Mouse (Mus musculus): ENCODE data around the gene Icam4. TPM values are rescaled to one million over a fixed set of nuclear protein-coding genes. Genes with fewer than 3 reads are reported as not detected.

Icam4 gene
- polyA plus RNA-seq, 1 experiment from 2014 or later: 6.2 TPM

MicroRNA genes within 50 kb of the gene (microRNA counts, 519-probe panel; counts per million panel counts)
- microRNA mmu-miR-1900: 31.2 counts per million

Small RNA genes lying within 50 kb of the gene (microRNA-seq; reads per million reads assigned to microRNA genes)
- gene Mir1900 (ENCODE audit: insufficient number of aligned reads) (not detected), gene Mir7082 (ENCODE audit: insufficient number of aligned reads) (3.4 reads per million)

Other genes with a start within 250 kb of the Icam4 start
- 0.52 and 0.59 TPM in 2 replicates for gene Col5a3, start 214.3 kb upstream of the Icam4 start, polyA plus RNA-seq (2014; fragmentation: Nextera tagmentation; extraction: Ambion mirVana)
- gene Rdh8, start 210.9 kb upstream of the Icam4 start, polyA plus RNA-seq (2014; fragmentation: Nextera tagmentation; extraction: Ambion mirVana): not detected in 2 replicates
- gene A230050P20Rik, start 160.7 kb upstream of the Icam4 start, polyA plus RNA-seq (2014; fragmentation: Nextera tagmentation; extraction: Ambion mirVana): 1.3 and 1.6 TPM in 2 replicates
- 4.3 and 5.3 TPM in 2 replicates for gene Angptl6, start 149.6 kb upstream of the Icam4 start, polyA plus RNA-seq (2014; fragmentation: Nextera tagmentation; extraction: Ambion mirVana)
- 71.2 and 75.1 TPM in 2 replicates for gene Ppan, start 141.2 kb upstream of the Icam4 start, polyA plus RNA-seq (2014; fragmentation: Nextera tagmentation; extraction: Ambion mirVana)
- gene Eif3g, start 130.8 kb upstream of the Icam4 start, polyA plus RNA-seq (2014; fragmentation: Nextera tagmentation; extraction: Ambion mirVana): 334 and 367 TPM in 2 replicates
- 93.4 and 94.8 TPM in 2 replicates for gene Dnmt1, start 69.5 kb upstream of the Icam4 start, polyA plus RNA-seq (2014; fragmentation: Nextera tagmentation; extraction: Ambion mirVana)
- gene S1pr2, start 52.6 kb upstream of the Icam4 start, polyA plus RNA-seq (2014; fragmentation: Nextera tagmentation; extraction: Ambion mirVana): 22.1 TPM in 2 replicates
- 119 and 130 TPM in 2 replicates for gene Mrpl4, start 26.6 kb upstream of the Icam4 start, polyA plus RNA-seq (2014; fragmentation: Nextera tagmentation; extraction: Ambion mirVana)
- 4.2 and 4.8 TPM in 2 replicates for gene Icam1, start 13.4 kb upstream of the Icam4 start, polyA plus RNA-seq (2014; fragmentation: Nextera tagmentation; extraction: Ambion mirVana)
- gene Icam5, start 2.7 kb downstream of the Icam4 start, polyA plus RNA-seq (2014; fragmentation: Nextera tagmentation; extraction: Ambion mirVana): not detected in 2 replicates
- 1.2 and 2.9 TPM in 2 replicates for gene Zglp1, start 37.7 kb downstream of the Icam4 start, polyA plus RNA-seq (2014; fragmentation: Nextera tagmentation; extraction: Ambion mirVana)
- gene Gm49373, start 43.7 kb downstream of the Icam4 start, polyA plus RNA-seq (2014; fragmentation: Nextera tagmentation; extraction: Ambion mirVana): 1.4 and 1.5 TPM in 2 replicates
- 46.9 and 54.6 TPM in 2 replicates for gene Fdx1l, start 44.2 kb downstream of the Icam4 start, polyA plus RNA-seq (2014; fragmentation: Nextera tagmentation; extraction: Ambion mirVana)
- gene Gm38431, start 62.6 kb downstream of the Icam4 start, polyA plus RNA-seq (2014; fragmentation: Nextera tagmentation; extraction: Ambion mirVana): 3.9 and 4.5 TPM in 2 replicates
- gene Raver1, start 62.6 kb downstream of the Icam4 start, polyA plus RNA-seq (2014; fragmentation: Nextera tagmentation; extraction: Ambion mirVana): 118 and 124 TPM in 2 replicates
- gene Tyk2, start 101.9 kb downstream of the Icam4 start, polyA plus RNA-seq (2014; fragmentation: Nextera tagmentation; extraction: Ambion mirVana): 10.3 and 10.8 TPM in 2 replicates
- 300 and 308 TPM in 2 replicates for gene Cdc37, start 120.6 kb downstream of the Icam4 start, polyA plus RNA-seq (2014; fragmentation: Nextera tagmentation; extraction: Ambion mirVana)
- 7.0 and 8.4 TPM in 2 replicates for gene Pde4a, start 136.3 kb downstream of the Icam4 start, polyA plus RNA-seq (2014; fragmentation: Nextera tagmentation; extraction: Ambion mirVana)
- gene Keap1, start 210.0 kb downstream of the Icam4 start, polyA plus RNA-seq (2014; fragmentation: Nextera tagmentation; extraction: Ambion mirVana): 35.9 and 41.3 TPM in 2 replicates
- gene S1pr5, start 219.1 kb downstream of the Icam4 start, polyA plus RNA-seq (2014; fragmentation: Nextera tagmentation; extraction: Ambion mirVana): 0.09 and 0.11 TPM in 2 replicates
- 55.7 and 57.9 TPM in 2 replicates for gene Atg4d, start 235.9 kb downstream of the Icam4 start, polyA plus RNA-seq (2014; fragmentation: Nextera tagmentation; extraction: Ambion mirVana)

Data from forebrain, embryonic 11.5 days (tissue).